8 mouse cellular contexts compared by ENCODE assay signal in the genomic region with DNA sequence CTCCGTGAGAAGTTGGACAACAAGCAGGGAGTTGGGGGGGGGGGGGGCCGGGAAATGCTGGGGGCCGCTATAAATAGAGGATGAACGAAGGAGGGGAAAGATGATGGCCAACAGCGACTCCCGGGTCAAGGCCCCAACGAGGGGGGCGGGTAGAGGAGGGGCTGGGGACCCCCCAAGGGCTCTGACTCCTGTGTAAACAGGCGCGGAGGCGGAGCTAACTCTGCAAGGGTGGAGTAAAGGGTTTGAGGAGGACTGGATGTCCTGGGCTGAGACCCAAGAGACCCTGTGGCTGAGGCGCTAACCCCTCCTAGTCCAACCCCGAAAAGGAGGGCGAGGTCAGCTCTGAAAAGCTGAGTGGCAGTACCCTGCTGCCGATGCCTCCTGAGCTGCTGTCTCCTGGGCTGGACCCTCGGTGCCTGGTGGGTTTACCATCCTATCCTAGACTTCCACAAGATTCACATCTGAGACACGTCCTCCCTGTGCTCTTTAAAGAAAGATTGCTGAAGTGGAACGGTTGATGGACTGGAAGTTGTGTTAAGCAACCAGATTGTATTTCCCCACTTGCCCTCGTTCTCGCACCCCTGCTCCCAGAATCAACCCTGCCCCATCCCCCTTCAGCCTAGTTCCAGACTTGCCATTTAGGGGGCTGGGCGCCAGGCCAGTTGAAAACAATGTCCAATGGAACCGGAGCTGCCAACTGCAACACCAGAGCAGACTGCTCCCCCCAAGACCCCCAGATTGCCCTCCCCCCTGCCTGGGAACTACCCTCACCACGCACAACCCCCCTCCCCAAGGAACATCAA. TPM values are rescaled to one million over a fixed set of nuclear protein-coding genes. Genes with fewer than 3 reads are reported as not detected.
DNase-seq lines count a peak whose midpoint lies in the region; ATAC-seq and TF ChIP-seq lines count a peak whose summit lies in the region.

A gene (minus strand): TSS at position 199 of the 803 bp plus-strand sequence.

- peak within 1 kb of the TSS; percentile 76 for H3K4me3 ChIP-seq in embryonic facial prominence, embryonic 10.5 days
- peak within 1 kb of the TSS; percentile 57 for H3K4me3 ChIP-seq in intestine, postnatal 0 days (ENCODE audit: low read depth, low read length)
- peak within 1 kb of the TSS; percentile 91 for H3K4me3 ChIP-seq in megakaryocyte, embryonic 14.5 days (replicated peaks)

- H3K27ac ChIP-seq in embryonic facial prominence, embryonic 10.5 days (replicated peaks), result peak within 1 kb of the TSS; percentile 74
- peak within 1 kb of the TSS; percentile 74 for H3K27ac ChIP-seq in intestine, postnatal 0 days (ENCODE audit: low read depth, low read length)

- peaks cover 47% of the 10 kb centered on the region for H3K27me3 ChIP-seq in embryonic facial prominence, embryonic 10.5 days (replicated peaks; ENCODE audit: low read depth, poor library complexity, severe bottlenecking)
- no peaks in the 10 kb centered on the region for H3K27me3 ChIP-seq in intestine, postnatal 0 days (replicated peaks; ENCODE audit: control insufficient read depth, insufficient read depth, low read length)
- H3K27me3 ChIP-seq in megakaryocyte, embryonic 14.5 days (replicated peaks), result peaks cover 66% of the 10 kb centered on the region

- no peak for TF ChIP-seq CTCF in intestine, postnatal 0 days (IDR thresholded peaks at IDR 0.05; ENCODE audit: low read depth)

- ATAC-seq in intestine, postnatal 0 days, result peak; percentile 53

- DNase-seq in adrenal gland, postnatal 36 days, result peak; percentile 74 to 87
- DNase-seq in embryonic facial prominence, embryonic 10.5 days (ENCODE audit: low spot score), result peak; percentile 54
- peak; percentile 100 for DNase-seq in heart, adult 11 months
- peak; percentile 62 to 76 for DNase-seq in left cerebral cortex, postnatal 25 days (ENCODE audit: low spot score in 2 of 2)
- DNase-seq in right cerebral cortex, postnatal 25 days, result peak; percentile 62
- DNase-seq in c-Kit-positive CD71-positive TER-119-positive erythroid progenitor cells, embryonic 14.5 days (ENCODE audit: low spot score), result no peak

- WGBS in embryonic facial prominence, embryonic 10.5 days, result 2% methylated on average over 23 of the region's 23 CpGs
- 8% methylated on average over 21 of the region's 23 CpGs for WGBS in intestine, postnatal 0 days

- no peaks in the 10 kb centered on the region for H3K36me3 ChIP-seq in embryonic facial prominence, embryonic 10.5 days (replicated peaks)
- H3K36me3 ChIP-seq in intestine, postnatal 0 days (ENCODE audit: control insufficient read depth, insufficient read depth), result 0 out of 2 replicates have a peak, but pooled peaks cover 11% of the 10 kb centered on the region
- no peaks in the 10 kb centered on the region for H3K36me3 ChIP-seq in megakaryocyte, embryonic 14.5 days (replicated peaks; ENCODE audit: low read length)

- no peaks in the 10 kb centered on the region for H3K9me3 ChIP-seq in embryonic facial prominence, embryonic 10.5 days
- H3K9me3 ChIP-seq in intestine, postnatal 0 days (ENCODE audit: control insufficient read depth), result no peaks in the 10 kb centered on the region
- no peaks in the 10 kb centered on the region for H3K9me3 ChIP-seq in megakaryocyte, embryonic 14.5 days

- peaks cover 30% of the 10 kb centered on the region for H3K4me1 ChIP-seq in embryonic facial prominence, embryonic 10.5 days
- no peaks in the 10 kb centered on the region; the same call in 1 of the 2 replicates for H3K4me1 ChIP-seq in intestine, postnatal 0 days (replicated peaks; ENCODE audit: control insufficient read depth, insufficient read depth, low read length)
- peaks cover 29% of the 10 kb centered on the region for H3K4me1 ChIP-seq in megakaryocyte, embryonic 14.5 days

- intact Hi-C loops in left cerebral cortex, postnatal 25 days (cut with DNase I), result loop anchor here (2.0 kb wide), 2 partner anchors 15 to 71 kb away; a partner anchor contains a TSS

- H3K9ac ChIP-seq in intestine, postnatal 0 days (ENCODE audit: low read depth, low read length), result peak within 1 kb of the TSS; percentile 59

- H3K4me2 ChIP-seq in intestine, postnatal 0 days (replicated peaks; ENCODE audit: low read depth), result peak within 1 kb of the TSS; percentile 98

RNA-seq across cellular contexts. Expression of the gene that starts here (rescaled TPM):
- total RNA-seq in adrenal gland, postnatal 36 days (2021), result 100 to 1,000 TPM; 233 to 255 TPM
- polyA plus RNA-seq in embryonic facial prominence, embryonic 10.5 days (2016; fragmentation: Nextera tagmentation; extraction: Ambion mirVana), result 15.4 and 16.6 TPM in 2 replicates
- polyA plus RNA-seq in intestine, postnatal 0 days (2015; fragmentation: Nextera tagmentation; extraction: Ambion mirVana), result 24.9 and 27.1 TPM in 2 replicates
- total RNA-seq in left cerebral cortex, postnatal 25 days (2021), result 100 to 1,000 TPM; 694 to 748 TPM
- 0.44 TPM in 1 of 2 replicates, not detected in the other for polyA plus RNA-seq in megakaryocyte, embryonic 14.5 days (2012; ENCODE audit: insufficient read depth, low replicate concordance)

Comparison
In these comparisons a context has a peak if more than half of its experiments do, and no peak if none do; other contexts are left out.
1. RNA of the gene that starts here (polyA plus RNA-seq): 24.9 to 27.1 TPM in intestine, postnatal 0 days and 15.4 to 16.6 TPM in embryonic facial prominence, embryonic 10.5 days; 0.44 TPM in megakaryocyte, embryonic 14.5 days; every median in the first group is over 10 times any median in the second.
2. Peak in every context shown above with its lines, with median percentiles within 50 percentile points of each other: H3K4me3 ChIP-seq.